Mouse (Mus musculus): ENCODE measurements around the gene Olfr924.
"Not testable (repeated sequence)": the region's sequence is repeated elsewhere in the genome, so short reads cannot be mapped to it uniquely, and the experiment has no call there.

The Olfr924 gene

DNA sequence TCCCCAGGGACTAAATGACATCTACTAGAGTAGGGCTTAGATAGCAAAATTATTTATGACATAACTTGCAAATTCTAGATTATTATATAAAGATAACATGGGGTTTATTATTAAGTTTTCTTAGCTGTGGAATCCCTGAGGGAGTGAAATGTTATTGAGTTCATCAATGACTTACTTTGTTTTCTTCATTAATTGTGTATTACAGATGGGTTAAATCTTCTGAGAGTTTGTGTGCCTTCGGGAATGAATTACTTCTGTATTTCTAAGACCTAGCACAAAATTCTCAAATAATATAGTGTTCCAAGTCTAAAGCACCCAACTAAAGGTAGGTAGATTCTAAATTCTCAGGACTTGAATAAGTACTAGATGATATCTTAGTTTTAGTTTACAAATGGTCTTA lies at the start of gene Olfr924:
TSS of gene Olfr924 (plus strand) at position 301 of the 400 bp plus-strand sequence.
- DNase-seq (ENCODE audit: low spot score in 2 of 2): no peak

DNA sequence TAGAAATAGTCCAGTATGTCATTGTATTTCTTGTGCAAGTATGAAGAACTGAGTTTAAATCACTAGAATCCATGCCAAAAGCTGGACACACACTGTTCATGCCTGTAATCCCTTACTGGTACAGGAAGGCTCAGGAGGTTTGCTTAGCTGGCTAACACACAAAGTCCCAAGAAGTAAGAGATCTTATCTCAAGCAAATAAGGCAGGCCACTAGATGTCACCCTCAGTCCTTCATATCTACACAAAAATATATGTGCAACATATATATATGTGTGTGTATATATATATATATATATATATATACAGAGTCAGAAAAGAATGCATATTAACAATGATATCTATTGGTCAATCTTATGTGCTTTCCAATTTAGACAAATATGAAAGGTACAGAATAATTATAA lies 38.6 kb upstream of the Olfr924 start:
- DNase-seq (ENCODE audit: low spot score in 2 of 2): no peak

DNA sequence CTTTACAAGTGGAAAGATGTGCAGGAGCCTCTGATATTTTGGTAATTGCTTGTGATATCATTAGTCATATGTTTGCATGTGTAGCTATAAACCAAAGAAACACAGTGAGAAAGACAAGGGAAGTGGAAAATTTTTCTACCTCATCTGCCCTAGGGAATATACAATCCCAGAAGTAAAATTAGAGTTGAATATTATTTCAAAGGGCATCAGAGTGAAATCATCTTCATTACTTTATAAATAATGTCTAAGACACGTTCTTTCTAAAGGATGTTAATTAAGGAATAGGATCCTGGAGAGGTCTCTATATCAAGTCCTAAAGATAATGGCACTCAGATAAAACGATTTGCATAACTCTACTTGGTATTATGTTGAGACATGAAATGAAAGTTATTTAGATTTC lies 29.9 kb upstream of the Olfr924 start, which contains the start of gene Olfr922:
TSS of gene Olfr922 (plus strand) at position 301 of the 400 bp plus-strand sequence.
- no peak for DNase-seq (ENCODE audit: low spot score in 2 of 2)

DNA sequence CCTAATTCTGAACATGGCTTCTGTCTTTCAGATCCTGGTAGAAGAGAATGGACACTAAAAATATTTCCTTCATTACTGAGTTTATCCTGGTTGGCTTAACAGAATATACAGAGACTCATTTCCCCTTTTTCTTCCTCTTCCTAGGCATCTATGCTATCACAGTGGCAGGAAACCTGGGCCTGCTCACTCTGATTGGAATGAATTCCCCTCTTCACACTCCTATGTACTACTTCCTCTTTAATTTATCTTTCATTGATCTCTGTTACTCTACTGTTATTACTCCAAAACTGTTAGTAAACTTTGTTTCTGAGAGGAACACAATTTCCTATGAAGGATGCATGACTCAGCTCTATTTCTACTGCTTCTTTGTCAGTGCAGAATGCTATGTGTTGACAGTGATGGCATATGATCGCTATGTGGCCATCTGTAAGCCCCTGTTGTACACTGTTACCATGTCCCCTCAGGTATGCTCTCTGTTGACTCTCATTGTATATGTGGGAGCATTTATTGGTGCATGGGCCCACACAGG lies 28.7 kb upstream of the Olfr924 start:
- no peak for DNase-seq (ENCODE audit: low spot score in 2 of 2)

DNA sequence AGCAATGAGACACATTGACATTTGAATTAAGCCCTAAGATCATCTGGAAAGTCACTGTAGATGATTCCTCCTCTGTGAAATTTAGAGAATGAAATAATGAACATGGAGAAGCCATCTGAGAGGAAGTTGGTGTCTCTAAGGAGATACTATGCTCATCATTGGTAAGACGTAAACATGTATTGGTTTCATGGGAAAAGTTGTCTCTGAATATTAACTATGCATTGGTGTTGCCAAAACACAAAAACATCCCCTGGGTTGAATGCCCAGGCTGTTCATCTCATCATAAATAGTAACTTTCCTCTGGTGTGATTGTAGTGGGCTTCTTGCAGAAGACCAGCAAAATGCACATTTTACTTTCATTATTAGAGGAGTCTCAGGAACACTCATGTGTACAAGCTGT lies 18.0 kb upstream of the Olfr924 start, which contains the start of gene Olfr923:
TSS of gene Olfr923 (plus strand) at position 301 of the 400 bp plus-strand sequence.
- no peak for DNase-seq (ENCODE audit: low spot score in 2 of 2)

DNA sequence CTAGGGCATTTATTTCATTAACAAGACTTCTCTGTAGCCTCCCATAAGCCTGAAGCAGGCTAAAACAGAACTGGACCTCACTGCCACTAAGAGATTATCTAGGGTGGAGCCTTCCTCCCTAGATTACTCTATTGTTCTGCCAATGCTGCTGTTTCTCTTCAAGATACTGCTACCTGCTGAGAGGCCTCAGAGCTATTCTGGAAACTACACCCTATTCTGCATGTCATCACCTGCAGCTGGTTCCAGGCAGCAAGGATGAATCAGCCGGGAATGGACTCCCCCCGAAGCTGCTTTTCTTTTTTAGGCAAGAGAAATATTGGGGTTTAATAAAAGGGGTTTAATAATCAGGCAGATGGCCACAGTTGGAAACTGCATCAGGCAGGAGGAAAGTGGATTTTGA lies 11.2 kb upstream of the Olfr924 start:
- DNase-seq (ENCODE audit: low spot score in 2 of 2): no peak

DNA sequence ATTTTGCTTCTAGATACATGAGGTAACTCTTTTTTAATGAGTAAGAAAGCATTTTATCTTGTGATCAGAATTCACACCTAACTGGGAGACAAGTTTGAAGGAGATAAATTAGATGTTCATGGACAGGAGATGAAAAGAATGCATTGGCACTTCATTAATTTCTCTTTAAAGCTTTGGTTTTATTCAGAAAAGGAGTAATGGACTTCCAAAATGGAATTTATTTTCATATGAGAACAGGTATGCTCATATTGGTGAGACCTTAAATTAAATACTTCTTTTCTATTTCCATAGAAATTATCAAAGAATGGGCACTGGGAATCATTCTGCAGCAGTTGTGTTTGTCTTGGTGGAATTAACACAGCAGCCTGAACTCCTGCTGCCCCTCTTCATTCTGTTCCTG lies 10.5 kb downstream of the Olfr924 start, which contains the start of gene Olfr26:
TSS of gene Olfr26 (plus strand) at position 301 of the 400 bp plus-strand sequence.
- no peak for DNase-seq (ENCODE audit: low spot score in 2 of 2)

DNA sequence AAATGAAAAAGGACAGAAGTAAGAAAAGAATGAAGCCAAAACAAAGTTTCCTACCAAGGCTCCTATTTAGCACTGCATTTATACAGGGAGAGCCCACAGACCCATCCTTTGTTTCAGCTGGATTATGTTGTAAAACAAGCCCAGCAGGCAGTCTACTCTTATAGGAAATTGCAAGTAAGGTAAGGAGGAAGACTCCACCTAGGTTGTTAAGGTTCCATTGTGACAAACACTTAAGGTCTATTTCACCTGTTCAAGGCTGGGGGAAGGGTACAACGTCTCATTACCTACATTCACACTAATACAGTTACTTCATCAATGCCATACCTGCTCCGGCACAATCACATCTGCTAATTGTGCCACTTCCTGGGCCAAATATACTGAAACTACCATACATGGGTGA lies 30.6 kb downstream of the Olfr924 start:
- not testable (repeated sequence) for DNase-seq (ENCODE audit: low spot score in 2 of 2)

DNA sequence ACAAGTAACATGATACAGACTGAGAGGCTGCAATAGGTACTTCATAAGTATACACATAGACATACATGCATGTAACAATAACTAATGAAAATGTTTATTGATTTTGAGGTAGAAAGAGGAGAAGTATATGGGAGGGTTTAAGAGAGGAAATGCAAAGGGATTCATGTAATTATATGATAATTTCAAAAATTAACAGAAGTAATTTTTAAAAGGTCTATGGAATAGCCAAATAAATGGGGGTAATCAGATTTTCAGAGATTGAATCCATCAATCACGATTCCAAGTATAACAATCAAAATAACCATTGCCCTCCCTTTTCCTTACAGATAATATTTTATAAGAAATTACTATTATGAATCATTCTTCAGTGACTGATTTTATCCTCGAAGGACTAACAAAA lies 32.6 kb downstream of the Olfr924 start, which contains the start of gene Olfr926:
TSS of gene Olfr926 (plus strand) at position 301 of the 400 bp plus-strand sequence.
- DNase-seq (ENCODE audit: low spot score in 2 of 2): no peak

All from urinary bladder, postnatal 36 days (tissue).